Mouse (Mus musculus): Measurements from ENCODE around the gene Sptlc3.

Gene Sptlc3

DNA sequence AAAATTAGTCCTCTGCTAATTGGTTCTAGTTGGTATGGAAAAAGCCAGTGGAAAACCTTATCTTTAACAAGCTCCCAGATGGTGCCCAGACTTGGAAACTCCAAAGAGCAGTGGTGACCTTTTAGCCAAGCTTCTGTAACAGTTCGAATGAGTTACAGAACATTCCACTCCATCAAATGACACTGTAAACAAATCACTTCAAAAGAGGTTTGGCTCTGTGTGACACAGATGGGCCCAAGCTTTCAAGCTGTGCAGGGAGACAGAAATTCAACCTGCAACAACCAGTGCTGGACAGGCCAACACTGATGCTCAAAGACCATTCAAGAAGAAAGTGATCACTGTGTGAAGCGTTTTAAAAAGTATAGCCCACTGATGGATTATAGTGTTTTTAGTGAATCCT, 144.1 kb downstream of the Sptlc3 start:
- no peak for DNase-seq (ENCODE audit: low spot score)

DNA sequence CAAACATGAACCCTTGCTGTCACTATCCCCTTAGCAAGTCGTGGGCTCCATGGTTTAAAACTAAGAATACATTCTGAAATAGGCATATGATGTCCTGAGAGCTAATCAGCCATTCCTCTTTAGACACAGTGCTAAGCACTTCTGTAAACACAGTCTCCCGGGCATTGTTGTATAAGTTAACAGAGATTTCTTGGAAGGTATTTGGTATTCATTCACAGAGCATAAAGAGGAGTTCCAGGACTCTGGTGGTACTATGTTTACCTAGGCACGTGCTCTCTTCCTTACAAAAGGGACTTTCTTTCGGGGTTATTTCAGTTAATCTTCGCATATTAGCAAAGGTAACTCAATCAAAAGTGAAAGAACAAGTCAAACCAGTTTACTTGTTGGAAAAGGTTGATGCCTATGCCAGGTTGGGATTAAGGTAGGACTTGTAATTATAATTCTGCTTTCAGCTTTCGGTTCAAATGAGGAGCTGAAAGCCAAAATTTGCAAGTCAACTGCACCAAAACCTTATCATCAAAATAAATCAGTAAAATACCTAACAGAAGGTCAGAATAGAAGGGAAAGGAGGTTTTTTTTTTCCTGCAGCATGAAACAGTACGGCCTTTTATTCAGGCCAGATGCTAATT, 148.2 kb downstream of the Sptlc3 start:
- no peak for DNase-seq (ENCODE audit: low spot score)

DNA sequence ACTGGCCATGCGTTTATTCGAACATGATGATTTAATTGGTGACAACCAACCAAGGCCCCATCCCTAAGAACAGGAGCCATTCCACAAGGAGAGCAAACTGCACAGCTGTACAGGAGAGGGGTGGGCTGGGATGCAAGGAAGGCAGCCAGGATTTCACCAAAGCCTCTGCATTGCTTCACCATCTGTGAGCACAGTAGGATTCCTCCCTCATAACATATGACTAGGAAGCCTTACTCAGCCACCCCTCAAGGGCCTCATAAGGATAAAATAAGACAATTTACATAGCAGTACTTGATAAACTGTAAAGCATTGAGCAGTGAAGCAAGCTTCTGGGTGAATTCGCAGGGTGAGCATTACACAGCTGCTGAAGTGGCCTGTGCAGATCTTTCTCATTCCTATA, 155.8 kb downstream of the Sptlc3 start:
- no peak for DNase-seq (ENCODE audit: low spot score)

DNA sequence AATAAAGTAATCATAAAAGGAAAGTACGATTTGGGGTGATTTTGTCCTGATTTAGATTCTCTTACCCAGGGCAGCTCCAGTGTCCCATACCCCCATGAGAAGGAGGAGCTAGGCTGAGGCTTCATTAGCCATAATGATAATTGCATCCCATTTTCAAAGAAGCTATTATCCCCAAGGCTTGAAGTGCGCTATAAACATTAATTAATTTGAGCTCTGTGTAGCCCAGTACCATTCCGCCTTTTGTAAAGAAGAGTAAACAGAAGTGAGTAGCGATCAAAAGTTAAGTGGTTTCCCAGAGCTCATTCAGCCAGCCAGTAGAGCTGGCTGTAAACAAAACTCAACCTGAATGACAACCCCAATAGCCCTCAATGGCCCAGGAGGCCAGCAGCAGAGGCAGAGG, 163.0 kb downstream of the Sptlc3 start:
- DNase-seq (ENCODE audit: low spot score), result no peak

DNA sequence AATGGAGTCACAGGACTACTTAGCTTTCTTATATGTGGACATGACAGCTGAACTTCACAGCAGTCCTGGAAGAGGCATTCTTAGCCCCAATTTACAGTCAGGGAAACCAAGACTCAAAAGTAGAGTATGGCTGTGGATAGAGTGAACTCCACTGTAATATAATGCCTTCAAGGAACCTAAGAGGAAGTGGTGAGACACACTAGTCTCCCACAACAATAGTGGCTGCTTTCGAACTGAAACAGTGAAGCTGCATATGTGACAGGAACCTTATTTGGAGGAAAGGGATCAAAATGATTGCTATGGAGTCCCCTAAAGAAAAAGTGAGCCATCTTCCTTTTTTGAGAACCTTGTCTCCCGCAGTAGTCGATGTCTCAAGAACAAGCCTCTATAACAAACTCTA, 178.1 kb downstream of the Sptlc3 start:
- no peak for DNase-seq (ENCODE audit: low spot score)

DNA sequence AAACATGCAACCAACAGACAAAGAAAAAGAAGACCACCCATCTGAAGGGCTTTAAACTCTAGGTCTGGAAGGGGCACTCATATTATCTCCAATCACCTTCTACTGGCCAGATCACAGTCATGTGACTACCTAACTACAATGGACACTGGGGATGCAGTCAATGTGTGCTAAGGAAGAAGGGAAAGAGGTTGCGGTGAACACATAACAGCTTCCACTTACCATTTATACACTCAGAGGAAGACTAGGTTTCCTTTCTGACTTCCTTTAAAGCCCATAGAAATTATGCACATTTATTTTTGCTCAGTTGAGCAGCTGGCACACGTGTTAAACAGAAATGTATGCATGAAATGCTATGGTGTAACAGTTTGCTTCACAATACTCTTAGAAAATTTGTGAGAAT, 178.7 kb downstream of the Sptlc3 start:
- no peak for DNase-seq (ENCODE audit: low spot score)

DNA sequence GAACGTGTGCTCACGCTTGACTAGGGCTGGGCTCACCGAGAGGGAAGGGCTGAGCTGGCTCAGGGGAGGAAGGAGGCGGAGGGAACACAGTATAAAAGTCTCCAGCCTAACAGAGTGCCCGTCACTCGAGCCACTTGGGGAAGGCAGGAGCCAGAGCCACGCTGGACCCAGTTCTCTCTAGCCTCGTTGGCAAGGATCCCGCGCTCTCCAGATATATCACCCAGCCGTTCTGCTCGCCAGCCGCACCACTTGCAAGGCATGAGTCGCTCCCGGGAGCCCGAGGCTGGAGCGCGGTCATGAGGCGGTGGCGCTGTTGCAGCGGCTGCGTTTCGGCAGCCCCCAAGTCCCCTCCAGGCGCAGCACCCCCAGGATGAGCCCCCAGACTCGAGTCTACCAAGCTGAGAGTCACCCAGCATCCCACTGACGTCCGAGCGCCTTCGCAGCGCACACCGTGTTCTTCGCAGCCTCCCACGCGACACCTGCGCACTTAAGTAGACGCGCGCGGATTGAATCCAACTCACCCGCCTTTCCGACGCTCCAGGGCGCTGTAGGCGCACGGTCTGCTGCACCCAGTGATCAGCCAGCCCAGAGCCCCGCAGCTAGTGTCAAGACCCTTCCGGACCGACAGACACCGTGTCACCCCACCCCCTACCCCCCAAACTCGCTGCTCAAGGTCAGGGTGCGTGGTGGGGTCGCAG, 183.5 kb downstream of the Sptlc3 start:
- DNase-seq (ENCODE audit: low spot score), result no peak

DNA sequence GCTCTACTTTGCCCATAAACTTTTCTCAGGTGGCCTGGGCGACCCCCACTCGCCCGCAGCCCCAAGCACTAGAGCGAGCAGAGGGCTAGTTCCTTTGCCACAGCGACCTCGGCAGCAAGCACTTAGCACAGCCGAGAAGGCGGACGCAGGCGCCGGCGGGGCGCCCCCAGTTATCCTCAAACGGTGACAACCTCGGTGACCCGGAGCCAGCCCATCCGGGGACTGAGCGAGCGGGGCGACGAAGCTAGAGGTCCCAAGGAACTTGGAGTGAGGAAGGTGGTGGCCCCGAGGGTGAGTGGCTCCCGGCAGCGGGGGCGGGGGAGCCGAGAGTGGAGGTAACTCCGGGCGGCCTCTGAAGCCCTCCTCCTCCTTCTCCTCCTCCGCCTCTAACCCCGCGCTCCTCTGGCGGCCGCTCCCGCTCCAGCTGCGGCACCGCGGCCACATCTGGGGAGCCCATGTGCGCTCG, 184.1 kb downstream of the Sptlc3 start, which contains the start of gene Ism1:
Gene Ism1, plus strand, starts transcription at position 370 of the 466 bp plus-strand sequence.
- DNase-seq (ENCODE audit: low spot score), result no peak

DNA sequence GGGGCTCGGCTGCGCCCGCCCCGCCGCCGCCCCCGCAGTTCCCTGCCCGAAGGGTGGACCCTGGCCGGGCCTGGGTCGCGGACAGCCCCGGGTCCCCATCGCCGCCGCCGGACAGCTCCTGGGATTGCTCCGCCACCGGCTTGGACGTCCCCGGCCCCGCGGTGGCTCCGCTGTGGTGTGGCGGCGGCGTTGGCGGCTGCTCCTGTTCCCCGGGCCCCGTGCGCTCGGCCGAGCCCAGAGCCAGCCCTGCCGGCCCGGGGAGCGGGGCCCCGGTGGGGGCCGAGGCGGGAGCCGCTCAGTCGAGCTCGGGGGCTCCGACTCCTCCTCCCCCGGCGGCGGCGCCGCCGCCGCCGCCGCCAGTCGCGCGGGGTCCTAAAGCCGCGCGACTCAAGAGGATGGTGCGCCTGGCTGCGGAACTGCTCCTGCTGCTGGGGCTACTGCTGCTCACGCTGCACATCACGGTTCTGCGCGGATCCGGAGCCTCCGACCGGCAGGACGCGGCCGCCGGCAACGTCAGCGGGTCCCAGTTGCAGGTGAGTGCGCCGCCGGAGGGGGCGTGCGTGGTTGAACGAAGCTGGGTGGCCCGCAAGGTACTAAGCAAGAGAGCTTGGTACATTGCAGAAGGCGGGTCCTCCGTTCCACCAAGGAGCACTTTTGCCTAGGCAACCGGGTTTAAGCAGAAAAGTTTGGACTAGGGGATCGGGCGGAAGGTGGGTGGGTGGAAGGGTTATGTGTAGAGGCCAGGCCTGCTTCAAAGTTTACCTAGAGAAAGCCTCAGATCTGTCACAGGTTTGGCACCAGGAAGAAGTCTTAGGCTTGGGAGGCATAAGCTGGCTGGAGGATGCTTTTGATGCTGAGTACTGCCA, 184.8 kb downstream of the Sptlc3 start:
- DNase-seq (ENCODE audit: low spot score), result no peak

DNA sequence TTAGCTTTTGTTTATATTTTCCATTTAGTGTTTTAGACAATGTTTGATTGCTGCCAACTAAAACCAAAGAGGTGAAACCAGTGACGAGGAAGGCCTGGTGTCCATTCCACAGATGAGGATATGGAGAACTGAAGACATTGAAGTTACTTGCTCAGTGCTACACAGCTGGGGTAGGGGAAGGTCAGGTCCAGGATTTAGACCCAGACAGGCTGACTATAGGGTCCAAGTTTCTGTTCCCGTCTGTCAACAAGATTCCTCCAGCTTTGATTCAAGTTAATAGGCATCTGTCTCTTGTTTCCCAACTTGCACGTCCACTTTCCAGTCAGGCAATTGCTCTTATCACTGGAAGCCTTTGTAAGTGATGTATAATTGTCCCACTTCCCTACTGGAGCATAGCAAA, 188.8 kb downstream of the Sptlc3 start:
- no peak for DNase-seq (ENCODE audit: low spot score)

Data from spleen, adult 12 weeks (tissue).